Mouse (Mus musculus) megakaryocyte, adult 5-6 weeks (primary cell): ENCODE data around the gene Hfe2. TPM values are rescaled to one million over a fixed set of nuclear protein-coding genes. Genes with fewer than 3 reads are reported as not detected.

Experiments used
- ATAC-seq: 2 replicates; pipeline ENCODE4 v1.8.0; 2016; ENCODE audit warnings: mild to moderate bottlenecking, inconsistent platforms; ENCODE audit not compliant: poor library complexity, severe bottlenecking
- total RNA-seq, 2 experiments: library from RNA; stranded (forward) in 1 of 2; stranded (reverse) in 1 of 2; fragments of 153-499, 151-499 nt in 1 of 2; fragments of 221-1000, 200-1000 nt in 1 of 2; gene quantifications; 2 replicates each; pipeline versions ENCODE4 v1.2.3 to v1.2.4; 2015 to 2017

Gene Hfe2
- total RNA-seq, 2 experiments from 2014 or later = not detected

DNA sequence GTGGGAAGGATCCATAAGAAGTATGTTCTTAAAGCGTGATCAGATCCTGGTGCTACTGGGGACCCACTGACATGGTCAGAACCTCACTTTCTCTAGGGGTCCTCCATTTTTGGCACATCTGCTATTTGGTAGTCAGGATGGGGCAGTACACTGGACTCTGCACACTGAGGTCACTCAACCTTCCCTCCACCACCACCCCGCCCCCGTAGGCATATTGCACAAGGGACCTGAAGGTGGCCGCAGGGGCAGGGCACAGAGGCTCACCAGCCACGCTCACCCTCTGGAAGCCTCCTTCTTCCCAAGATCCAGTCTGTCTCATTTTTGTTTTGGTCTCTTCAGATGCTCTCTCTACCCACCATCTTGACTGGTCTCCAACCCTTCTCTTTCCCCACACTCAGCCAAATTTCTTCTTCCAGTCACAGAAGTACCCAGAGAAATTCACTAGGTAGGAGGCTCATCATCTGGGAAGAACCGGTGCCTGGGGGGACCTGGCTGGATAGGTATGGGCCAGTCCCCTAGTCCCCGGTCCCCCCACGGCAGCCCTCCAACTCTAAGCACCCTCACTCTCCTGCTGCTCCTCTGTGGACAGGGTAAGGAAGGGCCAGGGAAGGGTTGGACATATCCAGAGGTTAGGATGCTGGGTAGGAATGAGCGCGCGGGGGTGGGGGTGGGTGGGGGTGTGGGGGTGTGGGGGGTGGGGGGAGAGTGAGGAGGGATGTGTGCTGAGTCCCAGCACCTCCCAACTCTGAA is 1.2 kb downstream of the Hfe2 start:
- ATAC-seq = no peak

DNA sequence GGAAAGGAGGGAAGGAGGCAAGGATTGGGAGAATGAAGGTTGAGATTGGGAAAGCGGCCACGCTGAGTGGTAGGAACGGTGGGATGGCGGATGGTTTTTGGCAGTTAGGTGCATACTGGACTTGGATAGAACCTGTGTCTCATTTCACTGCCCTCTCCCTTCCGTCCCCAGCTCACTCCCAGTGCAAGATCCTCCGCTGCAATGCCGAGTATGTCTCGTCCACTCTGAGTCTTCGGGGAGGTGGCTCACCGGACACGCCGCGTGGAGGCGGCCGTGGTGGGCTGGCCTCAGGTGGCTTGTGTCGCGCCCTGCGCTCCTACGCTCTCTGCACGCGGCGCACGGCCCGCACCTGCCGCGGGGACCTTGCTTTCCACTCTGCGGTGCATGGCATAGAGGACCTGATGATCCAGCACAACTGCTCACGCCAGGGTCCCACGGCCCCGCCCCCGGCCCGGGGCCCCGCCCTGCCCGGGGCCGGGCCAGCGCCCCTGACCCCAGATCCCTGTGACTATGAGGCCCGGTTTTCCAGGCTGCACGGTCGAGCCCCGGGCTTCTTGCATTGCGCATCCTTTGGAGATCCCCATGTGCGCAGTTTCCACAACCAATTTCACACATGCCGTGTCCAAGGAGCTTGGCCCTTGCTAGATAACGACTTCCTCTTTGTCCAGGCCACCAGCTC is 2.0 kb downstream of the Hfe2 start:
- no peak for ATAC-seq

DNA sequence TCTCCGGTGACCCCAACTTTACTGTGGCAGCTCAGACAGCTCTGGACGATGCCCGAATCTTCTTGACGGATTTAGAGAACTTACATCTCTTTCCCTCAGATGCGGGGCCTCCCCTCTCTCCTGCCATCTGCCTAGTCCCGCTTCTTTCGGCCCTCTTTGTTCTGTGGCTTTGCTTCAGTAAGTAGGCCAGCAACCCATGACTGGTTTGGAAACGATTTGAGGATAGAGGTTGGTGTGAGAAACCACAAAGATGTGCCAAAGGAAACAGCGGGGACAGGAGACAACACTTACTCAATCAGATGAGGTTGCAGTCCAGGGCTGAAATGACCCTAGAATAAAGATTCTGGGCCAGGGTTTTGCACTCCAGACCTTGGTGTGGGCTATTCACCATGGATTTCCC is 3.5 kb downstream of the Hfe2 start:
- ATAC-seq = no peak

DNA sequence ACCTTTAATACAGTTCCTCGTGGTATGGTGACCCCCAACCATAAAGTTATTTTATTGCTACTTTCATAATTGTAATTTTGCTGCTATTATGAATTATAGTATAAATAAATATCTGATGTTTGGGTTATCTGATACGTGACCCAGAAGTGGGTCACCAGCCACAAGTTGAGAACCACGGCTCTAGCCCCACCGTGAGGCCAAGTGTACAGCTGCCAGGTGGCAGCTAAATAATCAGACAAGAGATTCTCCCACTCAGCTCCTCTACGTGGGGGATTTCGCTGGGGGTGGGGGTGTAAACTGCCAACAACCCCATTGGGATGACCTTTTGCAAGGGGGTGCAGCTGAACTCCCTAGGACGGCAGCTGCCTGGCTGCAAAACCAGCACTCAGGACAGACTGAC is 7.1 kb downstream of the Hfe2 start:
- no peak for ATAC-seq

DNA sequence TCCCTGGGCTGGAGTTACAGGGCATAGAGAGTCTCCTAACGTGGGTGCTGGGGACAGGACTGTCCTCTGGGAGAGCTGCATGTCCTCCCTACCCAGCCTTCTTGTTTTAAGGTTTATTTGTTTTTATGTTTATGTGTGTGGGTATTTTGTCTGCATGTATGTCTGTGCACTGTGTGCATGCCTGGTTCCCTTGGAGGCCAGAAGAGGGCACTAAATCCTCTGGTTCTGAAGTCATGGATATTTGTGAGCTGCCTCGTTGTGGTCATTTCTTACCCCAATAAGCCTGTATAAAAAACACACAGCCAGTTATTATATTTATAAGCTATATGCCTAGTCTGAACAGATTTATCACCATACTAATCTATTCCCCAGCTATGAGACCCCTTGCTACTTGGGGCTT is 9.3 kb downstream of the Hfe2 start:
- ATAC-seq = no peak

DNA sequence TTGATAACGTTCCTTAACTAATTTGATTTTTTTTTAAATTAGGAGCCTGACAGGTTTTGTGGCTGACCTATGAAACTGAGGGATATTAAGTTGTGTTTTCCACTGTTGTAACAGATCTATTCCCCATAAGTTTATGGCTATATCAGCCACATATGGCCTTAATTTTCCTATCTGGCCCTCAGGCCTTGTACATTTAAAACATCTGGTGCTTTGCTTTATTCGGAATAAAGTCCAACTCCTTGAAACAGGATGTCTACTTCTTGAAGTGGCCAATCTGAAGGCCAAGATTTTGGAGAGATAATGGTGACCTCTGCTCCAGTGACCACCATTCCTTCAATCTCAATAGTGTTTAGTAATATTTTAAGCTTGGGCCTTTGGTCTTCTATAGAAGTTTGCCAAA is 14.3 kb downstream of the Hfe2 start:
- ATAC-seq = no peak

DNA sequence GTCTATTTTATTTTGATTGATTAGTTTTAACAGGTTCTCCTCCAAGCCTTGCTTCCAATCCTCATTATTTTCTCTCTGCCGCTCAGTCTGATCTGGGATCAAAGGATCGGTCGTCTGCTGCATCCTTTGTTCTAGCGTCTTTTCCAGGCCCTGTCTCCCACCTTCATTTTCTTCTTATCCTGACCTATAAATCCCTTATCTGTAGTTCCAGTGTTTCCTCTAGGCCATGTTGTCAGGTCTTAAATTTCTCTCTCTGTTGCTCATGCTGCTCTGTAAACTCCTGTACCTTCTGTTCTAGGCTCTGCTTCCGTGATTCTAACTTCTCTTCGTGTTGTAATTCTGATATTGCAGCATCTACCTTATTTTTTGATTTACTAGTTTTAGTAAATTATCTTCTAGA is 15.8 kb downstream of the Hfe2 start:
- no peak for ATAC-seq

DNA sequence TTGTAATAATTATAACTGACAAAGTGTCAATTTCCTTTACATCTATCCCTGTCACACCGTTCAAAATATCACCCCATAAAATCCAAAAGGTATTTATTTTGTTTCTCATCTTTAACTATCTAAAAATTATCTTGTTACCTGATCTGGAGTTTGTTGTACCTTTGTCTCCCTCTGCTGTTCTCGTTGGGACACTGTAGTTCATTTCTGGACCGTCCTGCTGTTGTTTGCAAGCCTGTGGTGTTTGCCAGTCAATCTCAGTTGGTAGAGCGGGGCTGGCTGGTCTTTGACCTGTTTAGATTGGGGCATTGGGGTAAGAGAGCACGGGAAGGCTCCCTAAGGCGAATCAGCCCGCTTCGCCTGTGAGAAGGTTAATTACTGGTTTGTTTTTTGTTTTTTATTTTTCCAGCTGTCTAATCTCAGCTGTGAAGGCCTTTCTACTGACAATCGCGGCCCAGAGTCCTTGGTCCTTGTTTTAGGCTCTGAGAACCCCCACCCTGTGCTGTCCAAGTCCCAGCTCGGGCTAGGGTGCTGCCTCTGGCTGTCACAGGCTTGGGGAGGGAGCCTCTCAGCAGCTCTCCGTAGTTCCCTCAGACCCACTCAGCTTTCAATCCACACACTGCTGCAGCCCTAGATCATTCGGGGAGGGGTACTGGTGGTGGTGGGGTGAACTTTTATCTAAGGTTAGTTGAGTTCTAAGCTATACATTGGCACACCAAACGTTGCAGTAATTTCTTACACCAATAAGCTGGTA is 16.5 kb downstream of the Hfe2 start:
- no peak for ATAC-seq

DNA sequence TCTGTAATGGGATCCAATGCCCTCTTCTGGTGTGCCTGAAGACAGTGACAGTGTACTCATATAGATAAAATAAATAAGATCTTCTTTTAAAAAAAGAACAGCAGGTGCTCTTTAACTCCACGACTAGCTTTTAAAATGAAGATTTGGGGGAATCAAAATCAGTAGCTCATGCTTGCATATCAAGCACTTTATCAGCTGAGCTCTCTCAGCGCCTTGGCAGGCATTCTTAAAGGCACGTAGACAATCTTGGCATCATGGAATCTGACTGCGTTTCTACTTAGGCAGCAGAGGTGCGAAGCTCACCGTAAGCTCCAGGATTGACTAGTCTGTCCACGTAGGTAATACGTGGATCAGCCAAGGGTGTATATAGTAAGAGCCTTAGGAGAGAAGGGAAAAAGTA is 17.6 kb downstream of the Hfe2 start:
- no peak for ATAC-seq

DNA sequence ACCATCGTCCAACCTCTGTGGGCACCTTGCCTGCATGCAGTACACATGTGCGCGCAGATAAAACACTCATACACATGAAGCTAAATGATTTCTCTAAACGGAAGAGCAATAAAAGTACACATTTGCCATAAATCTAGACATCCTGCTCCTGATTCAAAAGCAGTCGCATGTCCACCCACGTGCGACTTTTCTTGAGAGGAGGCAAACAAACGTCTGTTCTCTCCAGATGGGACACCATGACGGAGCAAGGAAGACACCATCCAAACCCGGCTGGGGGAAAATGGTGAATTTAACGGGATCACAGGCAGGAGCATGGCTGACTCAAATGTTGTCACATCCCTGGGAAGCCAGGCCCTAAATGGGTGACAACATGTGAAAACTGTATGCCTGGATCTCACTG is 18.4 kb downstream of the Hfe2 start:
- ATAC-seq = no peak

DNA sequence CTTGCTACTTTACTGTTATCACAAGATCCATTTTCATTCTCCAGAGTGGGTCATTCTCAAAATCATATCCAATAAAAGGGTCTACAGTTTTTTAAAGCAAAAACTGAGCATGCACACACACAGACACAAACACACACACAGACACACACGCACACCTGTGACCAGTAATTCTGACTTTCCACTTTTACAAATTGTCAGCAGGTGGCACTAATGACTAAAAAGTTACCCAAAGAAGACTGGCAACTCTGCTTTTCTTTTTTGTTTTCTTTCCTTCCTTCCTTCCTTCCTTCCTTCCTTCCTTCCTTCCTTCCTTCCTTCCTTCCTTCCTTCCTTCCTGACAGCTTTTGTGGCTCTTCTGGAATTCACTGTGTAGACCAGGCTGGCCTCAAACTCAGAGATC is 20.6 kb downstream of the Hfe2 start:
- ATAC-seq = no peak

DNA sequence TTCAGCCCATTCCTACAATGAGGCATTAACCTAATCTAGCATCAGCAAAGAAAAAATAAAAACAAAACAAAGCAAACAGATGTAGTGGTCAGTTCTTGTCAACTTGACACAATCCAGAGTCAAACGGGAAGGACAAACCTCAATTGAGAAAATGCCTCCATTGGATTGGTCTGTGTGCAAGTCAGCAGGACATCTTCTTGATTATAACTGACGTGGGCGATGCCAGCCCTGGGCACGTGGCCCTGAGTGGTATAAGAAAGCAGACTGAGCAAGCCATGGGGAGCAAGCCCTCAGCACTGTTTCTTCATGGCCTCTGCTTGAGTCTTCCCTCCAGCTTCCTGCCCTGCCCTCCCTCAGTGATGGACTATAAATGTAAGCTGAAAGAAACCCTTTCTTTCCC is 21.9 kb downstream of the Hfe2 start:
- ATAC-seq = no peak

DNA sequence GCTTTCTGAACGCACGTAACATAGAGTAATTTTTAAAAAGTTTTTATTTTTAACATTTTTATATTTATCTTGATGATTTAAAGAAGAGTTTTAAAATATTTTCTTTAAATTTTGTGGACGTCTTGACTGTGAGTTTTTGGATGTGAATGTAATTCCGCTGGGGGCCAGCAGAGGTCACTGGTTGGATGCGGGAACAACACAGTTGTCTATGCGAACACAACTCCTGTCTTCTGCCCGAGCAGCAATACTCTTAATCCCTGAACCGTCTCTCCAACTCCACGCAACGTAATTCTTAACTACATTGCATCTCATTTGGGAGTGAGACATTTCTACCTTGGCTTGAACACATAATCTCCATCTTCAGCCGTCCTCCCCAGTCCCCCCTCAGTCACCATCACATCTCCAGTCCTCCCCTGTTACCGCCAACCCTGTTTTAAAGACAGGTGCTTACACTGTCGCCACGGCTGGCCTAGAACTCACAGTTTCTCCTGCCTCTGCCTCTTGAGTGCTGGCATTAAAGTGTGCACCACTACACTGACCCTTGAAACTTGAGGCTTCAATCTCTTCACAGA is 22.5 kb downstream of the Hfe2 start:
- peak; percentile 95 for ATAC-seq

DNA sequence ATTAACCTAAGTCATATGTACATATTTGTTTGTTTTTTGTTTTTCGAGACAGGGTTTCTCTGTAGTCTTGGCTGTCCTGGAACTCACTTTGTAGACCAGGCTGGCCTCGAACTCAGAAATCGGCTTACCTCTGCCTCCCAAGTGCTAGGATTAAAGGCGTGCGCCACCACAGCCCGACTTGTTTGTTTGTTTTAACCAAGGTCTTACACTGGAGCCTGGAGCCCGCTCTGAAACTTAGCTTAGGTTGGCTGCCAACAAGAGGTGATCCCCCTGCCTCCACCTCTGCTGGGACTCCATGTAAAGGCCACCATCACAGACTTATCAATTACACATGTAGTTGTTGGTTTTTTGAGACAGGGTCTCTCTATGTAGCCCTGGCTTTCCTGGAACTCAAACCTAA is 23.9 kb downstream of the Hfe2 start:
- no peak for ATAC-seq

DNA sequence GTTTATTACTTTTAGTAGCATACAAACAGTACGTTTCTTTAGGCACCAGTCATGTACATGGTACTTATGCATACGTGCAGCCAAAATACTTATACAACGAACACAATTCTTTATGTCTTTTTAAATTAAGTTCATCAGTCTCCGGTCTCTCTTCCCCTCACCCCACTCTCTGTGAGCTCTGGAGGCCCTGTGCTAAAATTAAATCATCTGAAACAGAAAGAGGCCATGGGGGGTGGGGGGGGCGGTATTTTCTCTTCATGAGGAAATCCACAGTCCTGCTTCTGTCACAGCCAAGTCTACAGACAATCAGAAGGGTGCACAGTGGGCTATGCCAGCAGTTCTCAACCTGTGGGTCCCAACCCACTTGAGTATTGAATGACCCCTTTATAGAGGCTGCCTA is 24.4 kb downstream of the Hfe2 start:
- ATAC-seq = no peak

DNA sequence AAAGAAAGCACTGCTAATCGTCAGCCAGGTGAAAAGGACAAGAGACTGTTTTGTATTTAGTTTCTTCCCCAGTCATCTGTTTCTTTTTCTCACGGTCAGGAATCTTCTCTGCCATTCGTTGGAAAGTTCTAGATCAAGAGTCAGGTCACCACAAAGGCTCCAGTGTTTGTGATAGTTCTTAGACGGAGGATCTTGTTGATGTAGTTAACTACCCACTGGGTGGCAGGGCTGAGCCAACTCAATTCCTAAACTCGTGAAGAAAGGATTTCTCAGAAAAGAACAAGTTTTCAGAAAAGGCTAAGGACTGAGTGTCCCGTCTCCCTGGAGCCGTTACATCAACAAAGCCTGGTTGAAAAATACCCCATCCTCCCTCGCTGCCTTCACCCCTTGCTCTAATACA is 26.2 kb downstream of the Hfe2 start:
- peak; percentile 78 for ATAC-seq

DNA sequence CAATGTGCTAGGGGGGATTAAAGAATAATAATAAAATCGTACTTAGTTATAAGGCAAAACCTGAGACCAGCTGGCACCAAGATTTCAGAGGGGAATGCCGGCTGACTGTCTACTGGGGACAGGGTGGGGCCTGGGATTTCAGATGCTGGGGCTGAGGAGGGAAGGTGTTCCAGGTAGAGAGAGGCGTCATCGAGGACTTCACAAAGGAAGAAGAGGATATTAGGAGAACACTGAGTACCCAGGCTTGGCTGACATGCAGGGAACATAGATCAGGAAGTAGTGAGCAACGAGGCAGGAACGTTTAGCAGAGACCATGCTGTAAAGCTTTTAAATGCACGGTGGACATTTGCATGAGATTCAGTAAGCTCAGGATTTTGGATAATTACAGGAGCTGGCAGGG is 26.9 kb downstream of the Hfe2 start:
- ATAC-seq = no peak

DNA sequence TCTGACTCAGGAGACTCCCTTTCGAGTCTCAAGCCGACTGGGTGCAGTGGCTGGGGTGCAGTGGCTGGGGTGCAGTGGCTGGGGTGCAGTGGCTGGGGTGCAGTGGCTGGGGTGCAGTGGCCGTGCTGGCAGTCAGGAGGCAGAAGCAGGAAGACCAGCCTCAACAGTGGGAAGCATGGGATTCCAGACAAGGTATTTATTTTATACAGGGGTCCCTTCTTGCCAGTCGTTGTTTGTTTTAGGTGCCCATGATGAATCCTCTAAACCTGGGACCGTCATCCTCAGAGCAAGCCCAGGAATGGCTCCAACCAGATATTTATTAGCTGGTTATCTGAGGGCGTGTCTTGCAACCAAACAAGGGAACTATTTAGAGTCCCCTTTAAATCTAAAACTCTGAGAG is 28.6 kb downstream of the Hfe2 start:
- no peak for ATAC-seq

DNA sequence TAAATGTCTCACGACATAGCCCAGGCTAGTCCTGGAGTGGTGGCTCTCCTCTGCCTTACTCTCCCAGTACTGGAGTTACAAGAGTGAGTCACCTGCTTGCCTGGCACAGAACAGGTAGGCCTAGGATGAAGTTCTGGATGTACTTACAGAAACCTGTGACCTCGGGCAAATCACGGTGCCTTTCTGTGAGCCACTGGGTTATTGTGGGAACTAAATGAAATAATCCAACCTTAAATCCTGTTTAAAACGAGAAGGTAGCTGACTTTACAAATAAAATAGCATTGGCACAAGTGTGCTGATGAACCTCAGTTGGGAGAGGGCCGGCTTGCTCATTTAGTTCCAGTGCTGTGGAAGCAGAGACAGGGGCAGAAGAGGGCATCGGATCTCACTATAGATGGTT is 29.3 kb downstream of the Hfe2 start:
- no peak for ATAC-seq

DNA sequence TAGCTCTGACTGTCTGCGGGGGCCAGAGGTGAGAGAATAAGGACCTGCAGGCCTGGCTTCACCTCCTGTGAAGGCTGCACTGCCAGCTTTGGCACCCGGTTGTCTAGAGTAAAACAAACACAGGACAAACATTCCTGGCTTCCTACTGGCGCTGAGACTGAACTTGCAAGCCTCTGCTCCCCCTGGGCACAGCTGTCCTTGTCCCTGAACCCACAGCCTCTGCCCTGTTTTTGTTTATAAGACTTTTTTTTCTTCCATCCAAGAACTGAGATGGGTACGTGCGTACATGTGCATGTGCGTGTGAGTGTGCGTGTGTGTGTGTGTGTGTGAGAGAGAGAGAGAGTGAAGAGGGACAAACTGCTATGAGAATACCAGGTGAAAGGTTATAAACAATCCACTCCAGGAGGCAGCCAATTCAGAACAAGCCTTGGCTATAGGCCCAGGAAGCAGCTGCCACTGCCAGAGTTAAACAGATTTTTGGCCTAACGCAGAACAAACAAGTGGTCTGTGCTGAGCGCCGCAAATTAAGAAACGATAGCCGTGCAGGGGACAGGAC is 30.1 kb downstream of the Hfe2 start:
- no peak for ATAC-seq

DNA sequence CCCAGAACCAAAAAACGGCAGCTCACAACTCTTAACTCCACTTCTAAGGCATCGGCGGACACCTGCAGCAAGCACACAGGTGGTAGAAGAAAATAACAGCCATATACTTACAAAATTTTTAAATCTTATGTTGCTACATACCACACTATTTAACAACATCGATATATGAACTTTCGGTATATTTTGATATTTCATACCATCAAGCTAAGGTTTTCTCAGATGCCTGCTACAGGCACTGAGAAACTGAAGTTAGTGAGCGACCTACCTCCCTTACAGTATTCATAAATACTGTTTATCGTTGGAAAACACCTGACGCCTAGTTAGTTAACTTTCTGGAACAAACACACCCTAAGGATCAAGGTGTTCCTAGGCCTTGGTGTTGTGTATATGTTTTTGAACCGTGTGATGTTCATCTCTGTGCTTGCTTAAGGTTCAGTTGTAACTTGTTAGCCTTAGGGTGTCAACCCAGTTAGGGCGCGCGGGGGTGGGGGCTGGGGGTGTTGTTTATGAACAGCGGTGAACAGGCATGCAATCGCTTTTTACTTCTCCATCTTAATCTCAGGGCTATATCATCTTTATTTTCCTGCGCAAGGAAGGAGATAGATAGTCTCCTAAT is 31.1 kb downstream of the Hfe2 start:
- ATAC-seq = no peak
